Mouse (Mus musculus) left cerebral cortex, postnatal 10 days (tissue): ENCODE data around the gene Srf. TPM values are rescaled to one million over a fixed set of nuclear protein-coding genes. Genes with fewer than 3 reads are reported as not detected.
A peak's percentile ranks its signal among the peaks of the same experiment; 100 is the strongest.
"Not testable (repeated sequence)": the region's sequence is repeated elsewhere in the genome, so short reads cannot be mapped to it uniquely, and the experiment has no call there.

Experiments
- DNase-seq, 2 experiments: peaks; one replicate each; pipeline ENCODE4 v3.0.0; 2021 to 2022; ENCODE audit warnings: low spot score in 2 of 2, mixed read lengths in 1 of 2; ENCODE audit errors: extremely low spot score in 1 of 2
- intact Hi-C: fragments of 180-260 bp; cut with DNase I; formaldehyde crosslinking; loops from one replicate; pipeline ENCODE4 v1.15.1; 2025
- total RNA-seq, 2 experiments: library from RNA; stranded (reverse); gene quantifications; 2 replicates each; pipeline ENCODE4 v1.2.3; 2021

Gene Srf
- total RNA-seq, 2 experiments from 2014 or later = 39.9 to 44.9 TPM

DNA sequence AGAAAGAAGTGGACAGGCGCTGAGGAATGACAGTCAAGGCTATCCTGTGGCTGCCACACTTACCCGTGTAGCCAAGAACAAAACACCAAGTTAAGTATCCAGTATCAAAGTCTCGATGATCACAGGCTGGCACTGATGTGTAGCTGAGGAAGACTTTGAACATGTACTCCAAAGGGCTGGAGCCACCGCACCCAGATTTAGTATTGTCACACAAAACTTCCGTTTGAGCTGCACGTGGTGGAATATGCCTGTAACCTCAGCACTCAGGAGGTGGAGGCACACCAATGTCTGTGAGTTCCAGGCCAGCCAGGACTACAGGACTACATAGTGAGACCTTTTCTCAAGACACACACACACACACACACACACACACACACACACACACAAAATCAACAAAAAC lies 3.2 kb upstream of the Srf start:
- DNase-seq = no peak
- intact Hi-C loops = loop anchor here (5.0 kb wide), 1 partner anchor 78 kb away; no protein-coding TSS in a partner anchor

DNA sequence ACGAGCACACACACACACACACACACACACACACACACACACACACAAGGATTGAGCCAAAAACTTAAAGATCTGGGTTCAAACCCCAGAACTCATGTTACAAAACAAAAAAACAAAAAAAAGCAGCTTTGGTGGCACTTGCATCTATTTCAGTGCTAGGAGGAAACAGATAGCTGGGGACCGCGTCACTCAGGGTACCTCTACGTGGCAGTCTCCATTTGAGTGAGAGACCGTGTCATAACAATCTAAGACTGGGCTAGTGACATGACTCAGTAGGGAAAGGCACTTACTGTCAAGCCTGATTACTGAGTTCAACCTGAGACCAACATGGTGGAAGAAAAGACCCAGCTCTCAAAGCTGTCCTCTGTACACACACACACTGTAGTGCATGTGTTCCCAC lies 2.2 kb upstream of the Srf start:
- intact Hi-C loops = loop anchor here (5.0 kb wide), 1 partner anchor 79 kb away; no protein-coding TSS in a partner anchor
- DNase-seq = no peak

DNA sequence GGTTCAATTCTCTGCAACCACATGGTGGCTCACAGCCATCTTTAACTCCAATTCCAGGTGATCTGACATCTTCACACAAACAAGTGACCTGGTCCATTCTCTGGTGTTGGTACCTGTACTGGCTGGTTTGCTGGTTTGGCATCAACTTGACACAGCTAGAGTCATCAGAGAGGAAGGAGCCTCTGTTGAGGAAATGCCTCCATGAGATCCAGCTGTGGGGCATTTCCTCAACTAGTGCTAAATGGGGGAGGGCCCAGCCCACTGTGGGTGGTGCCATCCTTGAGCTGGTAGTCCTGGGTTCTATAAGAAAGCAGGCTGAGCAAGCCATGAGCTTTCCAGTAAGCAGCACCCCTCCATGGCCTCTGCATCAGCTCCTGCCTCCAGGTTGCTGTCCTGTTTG lies 1.3 kb upstream of the Srf start:
- intact Hi-C loops = loop anchor here (5.0 kb wide), 1 partner anchor 80 kb away; no protein-coding TSS in a partner anchor
- not testable (repeated sequence) for DNase-seq

GRCm38 (mm10) chr17:46556584-46556945 lies 590 bp upstream of the Srf start:
- intact Hi-C loops = loop anchor here (5.0 kb wide), 1 partner anchor 81 kb away; no protein-coding TSS in a partner anchor
- DNase-seq = peak in 1 of 2 experiments; percentile 72

GRCm38 (mm10) chr17:46554977-46555672 lies 850 bp downstream of the Srf start:
- intact Hi-C loops = loop anchor here (5.0 kb wide), 2 partner anchors 82 to 92 kb away; partner anchors contain the start of genes Klc4 and Mrpl2
- peak in 1 of 2 experiments; percentile 68 for DNase-seq

GRCm38 (mm10) chr17:46554646-46554976 lies 1.4 kb downstream of the Srf start:
- no peak for DNase-seq
- intact Hi-C loops = loop anchor here (5.0 kb wide), 1 partner anchor 93 kb away; the partner anchor contains the start of genes Klc4 and Mrpl2

DNA sequence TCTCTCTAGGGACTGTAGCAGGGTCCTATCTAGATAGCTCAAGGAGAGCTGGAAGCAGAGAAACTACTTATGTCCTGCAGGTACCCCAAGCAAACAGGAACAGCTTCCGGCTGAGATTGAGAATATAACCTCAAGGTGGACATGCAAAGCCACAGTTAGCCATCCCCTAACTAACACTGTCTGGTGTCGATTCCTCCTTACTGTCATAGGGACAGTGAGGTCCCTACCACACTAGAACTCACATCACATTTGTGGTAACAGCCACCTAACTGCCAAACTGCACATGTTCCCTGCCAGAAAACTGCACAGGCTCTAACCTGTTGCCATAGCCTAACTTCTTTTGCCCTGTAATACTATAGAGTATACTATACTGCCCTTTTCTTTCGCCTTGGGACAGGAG lies 2.0 kb downstream of the Srf start:
- DNase-seq = no peak
- intact Hi-C loops = loop anchor here (5.0 kb wide), 1 partner anchor 93 kb away; the partner anchor contains the start of genes Klc4 and Mrpl2

GRCm38 (mm10) chr17:46553469-46553868 lies 2.5 kb downstream of the Srf start:
- DNase-seq = no peak
- intact Hi-C loops = loop anchor here (5.0 kb wide), 1 partner anchor 94 kb away; the partner anchor contains the start of genes Klc4 and Mrpl2

GRCm38 (mm10) chr17:46552841-46553423 lies 3.0 kb downstream of the Srf start:
- intact Hi-C loops = loop anchor here (5.0 kb wide), 1 partner anchor 94 kb away; the partner anchor contains the start of genes Klc4 and Mrpl2
- peak; percentile 92 to 94 for DNase-seq

GRCm38 (mm10) chr17:46552151-46552550 lies 3.8 kb downstream of the Srf start:
- no peak for DNase-seq
- intact Hi-C loops = loop anchor here (5.0 kb wide), 1 partner anchor 95 kb away; the partner anchor contains the start of genes Klc4 and Mrpl2

GRCm38 (mm10) chr17:46551369-46551768 lies 4.6 kb downstream of the Srf start:
- intact Hi-C loops = loop anchor here (5.0 kb wide), 1 partner anchor 96 kb away; the partner anchor contains the start of genes Klc4 and Mrpl2

DNA sequence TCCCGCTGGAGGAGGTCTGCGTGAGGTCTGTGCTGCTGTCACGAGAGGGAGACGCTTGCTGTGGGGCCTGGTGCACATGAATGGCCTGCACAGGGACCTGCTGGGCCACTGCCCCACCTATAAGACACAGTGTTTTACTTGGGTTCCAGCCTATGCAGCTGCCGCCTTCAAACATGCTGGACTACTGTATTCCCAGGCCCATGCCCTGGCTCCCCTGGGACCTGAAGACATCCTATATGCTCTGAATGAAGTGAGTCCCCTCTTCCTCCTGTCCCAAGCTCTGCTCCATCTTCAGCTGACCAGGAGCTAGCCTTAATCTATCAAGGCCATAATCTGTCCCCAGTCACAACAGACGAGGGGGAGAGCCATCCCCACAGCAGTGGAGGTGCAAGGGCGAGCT lies 5.1 kb downstream of the Srf start:
- intact Hi-C loops = loop anchor here (5.0 kb wide), 1 partner anchor 96 kb away; the partner anchor contains the start of genes Klc4 and Mrpl2
- DNase-seq = no peak

More at GRCm38 (mm10) chr17:46551369-46551768, 4.6 kb downstream of the Srf start:
- no peak for DNase-seq

- no peak for DNase-seq
- intact Hi-C loops = loop anchor here (5.0 kb wide), 2 partner anchors 78 to 98 kb away; partner anchors contain the start of genes Klc4, Mrpl2 and Ptk7
Measured at GRCm38 (mm10) chr17:46549642-46550041, 6.3 kb downstream of the Srf start.

DNA sequence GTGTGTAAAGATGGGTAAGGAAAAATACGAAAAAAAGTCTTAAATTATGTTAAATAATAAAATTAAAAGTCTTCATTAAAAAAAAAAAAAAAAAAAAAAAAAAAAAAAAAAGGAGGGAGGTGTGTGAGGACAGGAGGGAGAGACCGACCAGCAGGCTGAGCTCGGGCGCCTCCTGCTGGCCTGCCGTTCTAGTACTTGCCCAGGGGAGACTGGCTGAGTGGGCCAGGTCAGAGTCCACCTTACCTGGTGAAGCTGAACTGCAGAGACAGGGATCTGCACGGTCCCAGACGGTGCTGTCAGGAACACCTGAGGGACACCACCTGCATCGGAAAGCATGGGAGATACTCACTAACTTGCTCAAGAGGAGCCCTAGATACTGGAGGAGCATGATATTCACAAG lies 6.8 kb downstream of the Srf start:
- DNase-seq = peak in 1 of 2 experiments; percentile 76
- intact Hi-C loops = loop anchor here (5.0 kb wide), 1 partner anchor 78 kb away; the partner anchor contains the start of gene Ptk7

- no peak for DNase-seq
- intact Hi-C loops = loop anchor here (5.0 kb wide), 1 partner anchor 79 kb away; the partner anchor contains the start of gene Ptk7
Measured at GRCm38 (mm10) chr17:46548741-46549140, 7.2 kb downstream of the Srf start.

- no peak for DNase-seq
- intact Hi-C loops = loop anchor here (5.0 kb wide), 1 partner anchor 79 kb away; the partner anchor contains the start of gene Ptk7
Measured at GRCm38 (mm10) chr17:46547923-46548322, 8.1 kb downstream of the Srf start.

DNA sequence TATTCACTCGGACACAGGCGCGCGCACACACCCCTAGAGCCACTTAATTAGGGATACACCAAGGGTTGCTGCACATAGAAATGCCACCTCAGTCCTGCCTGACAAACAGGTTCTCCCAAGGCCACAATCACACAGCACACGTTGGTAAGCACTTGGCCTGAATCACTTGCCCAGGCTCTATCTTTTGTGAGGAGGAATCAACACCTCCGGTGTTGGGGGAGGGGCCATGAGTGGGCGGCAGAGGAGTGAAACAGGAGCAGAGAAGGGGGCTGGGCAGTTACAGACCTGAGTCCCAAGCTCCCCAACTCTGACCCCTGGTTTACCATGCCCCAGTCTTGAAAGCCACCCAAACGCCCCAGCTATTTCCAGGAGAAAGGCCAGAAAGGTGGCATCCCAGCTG lies 9.0 kb downstream of the Srf start:
- intact Hi-C loops = loop anchor here (5.0 kb wide), 1 partner anchor 80 kb away; the partner anchor contains the start of gene Ptk7

DNA sequence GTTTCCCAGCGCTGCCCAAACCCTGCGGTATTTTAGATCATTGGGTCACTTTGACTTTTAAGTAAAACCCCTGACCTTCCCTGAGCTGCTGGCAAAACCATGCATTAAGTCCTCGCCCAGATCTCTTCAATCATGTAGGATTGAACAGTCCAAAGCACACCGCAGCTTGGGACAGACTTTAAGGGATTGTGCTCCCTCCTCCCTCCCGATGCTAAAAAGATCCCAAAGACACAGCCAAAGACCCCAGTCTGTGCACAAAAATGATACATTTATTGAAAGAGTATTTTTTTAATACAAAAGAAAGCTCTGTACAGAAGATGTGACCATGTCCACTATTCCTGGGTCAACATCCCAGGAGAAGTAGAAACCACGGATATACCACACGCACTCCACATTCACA lies 9.4 kb downstream of the Srf start:
- intact Hi-C loops = loop anchor here (5.0 kb wide), 1 partner anchor 81 kb away; the partner anchor contains the start of gene Ptk7
- no peak for DNase-seq

More for the DNA sequence above, 9.0 kb downstream of the Srf start:
- DNase-seq = peak in 1 of 2 experiments; percentile 61
